Mouse (Mus musculus): ENCODE data around the gene Tmem108. TPM values are rescaled to one million over a fixed set of nuclear protein-coding genes. Genes with fewer than 3 reads are reported as not detected.

Gene Tmem108
- 28.2 and 34.8 TPM in 2 replicates for polyA plus RNA-seq (2012; rRNA removed)

DNA sequence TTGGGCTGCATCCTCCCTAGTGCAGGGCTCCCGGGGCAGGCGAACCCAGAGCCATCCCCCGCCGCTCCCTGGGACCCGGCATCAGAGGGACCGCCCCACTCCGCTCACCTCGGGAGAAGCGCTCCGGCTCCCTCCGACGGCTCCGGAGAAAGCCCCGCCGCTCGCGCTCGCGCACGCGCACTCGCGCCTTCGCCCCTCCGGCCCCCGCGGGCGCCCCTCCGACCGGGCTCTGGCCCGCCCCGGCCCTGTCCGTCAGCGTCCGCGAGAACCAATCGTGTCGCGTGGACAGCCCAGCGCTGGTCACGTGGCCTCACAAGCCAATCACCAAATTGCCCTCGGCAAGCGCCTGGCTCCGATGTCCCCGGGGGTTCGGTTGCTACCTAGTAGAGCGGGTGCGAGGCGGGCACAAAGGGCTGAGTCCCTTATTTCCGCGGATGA lies at the start of gene Tmem108:
Gene Tmem108, minus strand, starts transcription at position 191 of the 438 bp plus-strand sequence.
- peak; percentile 97 for DNase-seq (ENCODE audit: low read depth)
- TF ChIP-seq CTCF (IDR thresholded peaks at IDR 0.05; ENCODE audit: borderline replicate concordance, extremely low read depth, insufficient read depth, insufficient read length), result no peak
- peak; percentile 71 for TF ChIP-seq POLR2A (IDR thresholded peaks at IDR 0.05; ENCODE audit: borderline replicate concordance, extremely low read depth, insufficient read depth, insufficient read length, poor library complexity, severe bottlenecking)

DNA sequence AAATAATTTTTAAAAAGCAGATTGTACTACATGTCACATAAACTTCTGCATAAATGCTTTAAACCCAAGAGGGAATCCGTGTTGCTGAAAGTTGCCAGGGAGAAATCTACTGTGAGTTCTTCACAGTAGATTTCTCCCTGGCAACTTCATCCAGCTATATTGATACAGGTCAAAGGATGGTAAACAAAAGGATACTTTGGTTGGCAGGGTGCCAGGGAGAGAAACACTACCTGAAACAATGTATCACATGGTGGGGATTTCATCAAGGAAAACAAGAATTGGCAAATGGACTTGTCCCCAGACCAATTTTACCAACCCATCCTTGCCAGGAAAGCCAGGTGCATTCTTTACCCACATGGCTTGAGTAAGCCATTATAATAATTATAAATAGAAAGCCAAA lies 27.4 kb upstream of the Tmem108 start:
- DNase-seq (ENCODE audit: low read depth), result no peak
- no peak for TF ChIP-seq POLR2A (IDR thresholded peaks at IDR 0.05; ENCODE audit: borderline replicate concordance, extremely low read depth, insufficient read depth, insufficient read length, poor library complexity, severe bottlenecking)
- TF ChIP-seq CTCF (IDR thresholded peaks at IDR 0.05; ENCODE audit: borderline replicate concordance, extremely low read depth, insufficient read depth, insufficient read length), result no peak

DNA sequence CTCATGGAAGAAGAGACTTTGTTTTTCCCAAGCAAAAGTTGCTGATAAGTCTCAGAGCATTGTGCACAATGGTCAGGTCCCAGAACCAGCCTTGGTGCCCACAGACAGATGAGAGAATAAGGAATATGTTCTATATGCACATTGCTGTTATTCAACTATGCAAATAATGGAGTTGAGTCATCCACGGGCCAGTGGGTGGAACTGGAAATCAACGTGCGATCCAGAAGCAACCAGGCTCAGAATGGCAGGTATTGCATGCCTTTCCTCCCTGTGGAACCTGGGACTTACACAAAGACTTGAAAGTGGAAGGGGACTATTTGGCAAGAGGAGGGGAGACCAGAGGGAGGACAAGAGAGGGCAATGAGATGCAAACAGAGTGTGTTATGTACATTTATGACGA lies 22.5 kb upstream of the Tmem108 start:
- TF ChIP-seq POLR2A (IDR thresholded peaks at IDR 0.05; ENCODE audit: borderline replicate concordance, extremely low read depth, insufficient read depth, insufficient read length, poor library complexity, severe bottlenecking) (no peak), CTCF (IDR thresholded peaks at IDR 0.05; ENCODE audit: borderline replicate concordance, extremely low read depth, insufficient read depth, insufficient read length) (no peak)
- DNase-seq (ENCODE audit: low read depth), result no peak

GRCm38 (mm10) chr9:103783276-103783675 lies 21.6 kb upstream of the Tmem108 start:
- no peak for TF ChIP-seq POLR2A (IDR thresholded peaks at IDR 0.05; ENCODE audit: borderline replicate concordance, extremely low read depth, insufficient read depth, insufficient read length, poor library complexity, severe bottlenecking)
- no peak for TF ChIP-seq CTCF (IDR thresholded peaks at IDR 0.05; ENCODE audit: borderline replicate concordance, extremely low read depth, insufficient read depth, insufficient read length)
- peak; percentile 57 for DNase-seq (ENCODE audit: low read depth)

DNA sequence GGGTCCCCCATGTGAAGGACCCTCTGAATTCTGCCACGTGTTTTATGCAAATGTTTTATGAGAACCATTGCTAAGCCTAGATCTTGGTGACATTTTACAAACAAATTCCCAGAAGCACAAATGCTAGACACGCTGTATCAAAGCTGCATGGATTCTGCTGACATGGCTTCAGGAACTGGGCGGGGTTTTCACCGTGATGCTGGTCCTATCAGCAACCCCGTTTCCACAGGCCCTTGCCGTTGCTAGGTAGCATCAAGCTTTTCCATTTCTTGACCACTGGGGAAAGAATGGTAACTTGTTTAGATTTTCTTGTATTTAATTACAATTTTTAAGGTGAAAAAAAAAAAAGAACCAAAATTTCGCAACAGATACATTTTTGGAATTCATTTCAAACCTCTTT lies 20.7 kb upstream of the Tmem108 start:
- TF ChIP-seq POLR2A (IDR thresholded peaks at IDR 0.05; ENCODE audit: borderline replicate concordance, extremely low read depth, insufficient read depth, insufficient read length, poor library complexity, severe bottlenecking) (no peak), CTCF (IDR thresholded peaks at IDR 0.05; ENCODE audit: borderline replicate concordance, extremely low read depth, insufficient read depth, insufficient read length) (no peak)
- no peak for DNase-seq (ENCODE audit: low read depth)

DNA sequence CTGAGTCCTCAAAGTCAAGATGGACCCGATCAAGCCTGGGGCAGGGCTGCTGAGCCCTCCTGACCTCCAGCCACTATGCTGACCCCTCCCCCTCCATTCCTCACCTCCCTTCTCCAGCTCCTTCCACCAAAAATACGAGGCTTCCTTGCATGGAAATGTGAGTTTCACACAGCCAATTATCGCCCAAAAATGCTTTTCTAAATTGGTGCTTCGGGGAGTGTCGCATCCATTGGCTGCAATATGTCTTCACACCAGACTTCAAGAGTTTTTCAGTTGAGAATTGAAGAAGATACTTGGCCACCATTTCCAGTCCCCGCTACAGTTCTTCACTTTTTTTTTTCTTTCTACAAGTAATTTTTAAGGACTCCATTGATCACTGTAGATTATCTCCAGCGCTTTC lies 19.8 kb upstream of the Tmem108 start:
- no peak for DNase-seq (ENCODE audit: low read depth)
- no peak for TF ChIP-seq CTCF (IDR thresholded peaks at IDR 0.05; ENCODE audit: borderline replicate concordance, extremely low read depth, insufficient read depth, insufficient read length)
- TF ChIP-seq POLR2A (IDR thresholded peaks at IDR 0.05; ENCODE audit: borderline replicate concordance, extremely low read depth, insufficient read depth, insufficient read length, poor library complexity, severe bottlenecking), result no peak

DNA sequence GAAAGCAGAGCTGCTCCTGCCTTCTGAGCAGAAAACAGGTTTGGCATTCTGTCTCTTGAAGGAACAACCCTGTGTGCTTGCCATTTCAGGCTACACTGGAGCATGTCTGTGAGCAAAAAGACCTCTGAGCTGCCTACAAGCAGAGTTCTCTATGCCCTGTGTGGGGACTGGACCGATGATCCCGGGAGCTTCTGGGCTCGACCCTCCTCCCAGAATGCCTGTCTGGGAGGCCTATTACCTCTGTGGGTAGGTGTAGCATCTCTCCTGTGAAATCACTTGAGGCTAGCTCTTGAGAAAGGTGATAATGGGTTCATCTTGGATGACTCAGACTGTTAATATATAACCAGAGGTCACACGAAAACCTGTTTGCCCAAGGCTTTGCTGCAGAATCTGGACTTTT lies 19.0 kb upstream of the Tmem108 start:
- no peak for DNase-seq (ENCODE audit: low read depth)
- TF ChIP-seq CTCF (IDR thresholded peaks at IDR 0.05; ENCODE audit: borderline replicate concordance, extremely low read depth, insufficient read depth, insufficient read length), result no peak
- no peak for TF ChIP-seq POLR2A (IDR thresholded peaks at IDR 0.05; ENCODE audit: borderline replicate concordance, extremely low read depth, insufficient read depth, insufficient read length, poor library complexity, severe bottlenecking)

- no peak for TF ChIP-seq CTCF (IDR thresholded peaks at IDR 0.05; ENCODE audit: borderline replicate concordance, extremely low read depth, insufficient read depth, insufficient read length)
- TF ChIP-seq POLR2A (IDR thresholded peaks at IDR 0.05; ENCODE audit: borderline replicate concordance, extremely low read depth, insufficient read depth, insufficient read length, poor library complexity, severe bottlenecking), result no peak
- DNase-seq (ENCODE audit: low read depth), result no peak
These were observed 16.5 kb upstream of the Tmem108 start for GRCm38 (mm10) chr9:103778185-103778584.

GRCm38 (mm10) chr9:103761151-103761571 lies 476 bp downstream of the Tmem108 start:
- TF ChIP-seq POLR2A (IDR thresholded peaks at IDR 0.05; ENCODE audit: borderline replicate concordance, extremely low read depth, insufficient read depth, insufficient read length, poor library complexity, severe bottlenecking) (no peak), CTCF (IDR thresholded peaks at IDR 0.05; ENCODE audit: borderline replicate concordance, extremely low read depth, insufficient read depth, insufficient read length) (no peak)
- peak; percentile 47 for DNase-seq (ENCODE audit: low read depth)

DNA sequence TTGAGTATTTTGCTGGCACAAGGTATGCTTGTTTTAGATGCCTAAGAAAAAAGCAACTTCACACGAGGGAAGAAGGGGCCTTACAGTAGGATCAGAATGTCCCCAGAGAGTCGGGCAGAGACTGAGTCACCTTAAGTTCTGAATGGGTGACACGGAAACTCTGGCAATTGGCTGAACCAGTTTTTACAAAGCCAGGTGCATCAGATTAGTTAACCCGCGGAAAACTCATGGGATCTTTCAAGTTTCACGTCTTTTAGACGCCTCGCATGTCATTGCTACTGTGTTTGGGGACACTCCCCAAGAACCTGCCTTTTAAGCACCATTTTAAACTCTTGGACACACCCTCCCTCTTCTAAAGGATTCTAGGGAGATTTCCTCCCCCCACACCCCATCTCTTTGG lies 1.3 kb downstream of the Tmem108 start:
- no peak for TF ChIP-seq POLR2A (IDR thresholded peaks at IDR 0.05; ENCODE audit: borderline replicate concordance, extremely low read depth, insufficient read depth, insufficient read length, poor library complexity, severe bottlenecking)
- DNase-seq (ENCODE audit: low read depth), result no peak

GRCm38 (mm10) chr9:103759829-103760228 lies 1.8 kb downstream of the Tmem108 start:
- no peak for DNase-seq (ENCODE audit: low read depth)
- TF ChIP-seq POLR2A (IDR thresholded peaks at IDR 0.05; ENCODE audit: borderline replicate concordance, extremely low read depth, insufficient read depth, insufficient read length, poor library complexity, severe bottlenecking), result no peak

- DNase-seq (ENCODE audit: low read depth), result peak; percentile 96
- peak; percentile 89; the same call in 1 of the 2 replicates for TF ChIP-seq CTCF (IDR thresholded peaks at IDR 0.05; ENCODE audit: borderline replicate concordance, extremely low read depth, insufficient read depth, insufficient read length)
- no peak for TF ChIP-seq POLR2A (IDR thresholded peaks at IDR 0.05; ENCODE audit: borderline replicate concordance, extremely low read depth, insufficient read depth, insufficient read length, poor library complexity, severe bottlenecking)
These were observed 2.5 kb downstream of the Tmem108 start for GRCm38 (mm10) chr9:103758930-103759695.

All from brain, embryonic 14.5 days (tissue).